Mouse (Mus musculus) stomach, postnatal 0 days (tissue): Measurements from ENCODE around the gene Ston2.

Experiments used
- CTCF ChIP-seq: IDR thresholded peaks from 2 replicates; pipeline ENCODE4 v1.5.1; 2016; ENCODE audit warnings: antibody characterized with exemption, low read depth, mild to moderate bottlenecking, moderate library complexity
- EP300 ChIP-seq: optimal IDR thresholded peaks from 2 replicates; pipeline ENCODE3; 2016; ENCODE audit warnings: antibody characterized with exemption

GRCm38 (mm10) chr12:91803207-91803932, 15.2 kb upstream of the Ston2 start:
- TF ChIP-seq CTCF (no peak), EP300 (no peak)
